Mouse (Mus musculus): ENCODE results near the gene Zfp385a. TPM values are rescaled to one million over a fixed set of nuclear protein-coding genes. Genes with fewer than 3 reads are reported as not detected.

Zfp385a gene
- total RNA-seq, 2 experiments from 2014 or later: 47.5 to 51.2 TPM

GRCm38 (mm10) chr15:103365471-103366375 lies 25.8 kb upstream of the Zfp385a start:
- intact Hi-C loops (cut with DNase I): no loop called here
- no peak for DNase-seq (ENCODE audit: extremely low spot score in 1 of 2, low spot score in 2 of 2)

GRCm38 (mm10) chr15:103364761-103365160 lies 24.9 kb upstream of the Zfp385a start:
- intact Hi-C loops (cut with DNase I): no loop called here
- no peak for DNase-seq (ENCODE audit: extremely low spot score in 1 of 2, low spot score in 2 of 2)

GRCm38 (mm10) chr15:103363809-103364208 lies 23.9 kb upstream of the Zfp385a start:
- DNase-seq (ENCODE audit: extremely low spot score in 1 of 2, low spot score in 2 of 2): no peak
- intact Hi-C loops (cut with DNase I): no loop called here

GRCm38 (mm10) chr15:103362950-103363349 lies 23.1 kb upstream of the Zfp385a start:
- no peak for DNase-seq (ENCODE audit: extremely low spot score in 1 of 2, low spot score in 2 of 2)
- intact Hi-C loops (cut with DNase I): no loop called here

GRCm38 (mm10) chr15:103362333-103362732 lies 22.4 kb upstream of the Zfp385a start:
- intact Hi-C loops (cut with DNase I): no loop called here
- DNase-seq (ENCODE audit: extremely low spot score in 1 of 2, low spot score in 2 of 2): no peak

- intact Hi-C loops (cut with DNase I): no loop called here
Observed at GRCm38 (mm10) chr15:103361269-103361668, 21.4 kb upstream of the Zfp385a start.

GRCm38 (mm10) chr15:103359869-103360602 lies 20.1 kb upstream of the Zfp385a start:
- DNase-seq (ENCODE audit: extremely low spot score in 1 of 2, low spot score in 2 of 2): no peak
- intact Hi-C loops (cut with DNase I): no loop called here

More at GRCm38 (mm10) chr15:103361269-103361668, 21.4 kb upstream of the Zfp385a start:
- no peak for DNase-seq (ENCODE audit: extremely low spot score in 1 of 2, low spot score in 2 of 2)

GRCm38 (mm10) chr15:103359122-103359510 lies 19.2 kb upstream of the Zfp385a start:
- intact Hi-C loops (cut with DNase I): no loop called here
- DNase-seq (ENCODE audit: extremely low spot score in 1 of 2, low spot score in 2 of 2): no peak

GRCm38 (mm10) chr15:103358278-103359121 lies 18.6 kb upstream of the Zfp385a start:
- DNase-seq (ENCODE audit: extremely low spot score in 1 of 2, low spot score in 2 of 2): no peak
- intact Hi-C loops (cut with DNase I): no loop called here

- intact Hi-C loops (cut with DNase I): no loop called here
- DNase-seq (ENCODE audit: extremely low spot score in 1 of 2, low spot score in 2 of 2): no peak
Observed at GRCm38 (mm10) chr15:103357817-103358216, 17.9 kb upstream of the Zfp385a start.

- intact Hi-C loops (cut with DNase I): no loop called here
- no peak for DNase-seq (ENCODE audit: extremely low spot score in 1 of 2, low spot score in 2 of 2)
Observed at GRCm38 (mm10) chr15:103356130-103356529, 16.2 kb upstream of the Zfp385a start.

GRCm38 (mm10) chr15:103355420-103355819 lies 15.5 kb upstream of the Zfp385a start:
- intact Hi-C loops (cut with DNase I): no loop called here
- DNase-seq (ENCODE audit: extremely low spot score in 1 of 2, low spot score in 2 of 2): no peak

GRCm38 (mm10) chr15:103354690-103355089 lies 14.8 kb upstream of the Zfp385a start:
- intact Hi-C loops (cut with DNase I): no loop called here
- no peak for DNase-seq (ENCODE audit: extremely low spot score in 1 of 2, low spot score in 2 of 2)

GRCm38 (mm10) chr15:103353511-103354256 lies 13.8 kb upstream of the Zfp385a start:
- intact Hi-C loops (cut with DNase I): no loop called here

GRCm38 (mm10) chr15:103352856-103353255 lies 13.0 kb upstream of the Zfp385a start:
- intact Hi-C loops (cut with DNase I): no loop called here

More at GRCm38 (mm10) chr15:103353511-103354256, 13.8 kb upstream of the Zfp385a start:
- DNase-seq (ENCODE audit: extremely low spot score in 1 of 2, low spot score in 2 of 2): no peak

GRCm38 (mm10) chr15:103347275-103347684 lies 7.4 kb upstream of the Zfp385a start:
- intact Hi-C loops (cut with DNase I): loop anchor here (5.0 kb wide), 1 partner anchor 40 kb away; no protein-coding TSS in a partner anchor
- peak in 1 of 2 experiments; percentile 84 for DNase-seq (ENCODE audit: extremely low spot score in 1 of 2, low spot score in 2 of 2)

More at GRCm38 (mm10) chr15:103352856-103353255, 13.0 kb upstream of the Zfp385a start:
- peak in 1 of 2 experiments; percentile 64 for DNase-seq (ENCODE audit: extremely low spot score in 1 of 2, low spot score in 2 of 2)

GRCm38 (mm10) chr15:103345789-103346188 lies 5.9 kb upstream of the Zfp385a start:
- no peak for DNase-seq (ENCODE audit: extremely low spot score in 1 of 2, low spot score in 2 of 2)
- intact Hi-C loops (cut with DNase I): loop anchor here (5.0 kb wide), 1 partner anchor 42 kb away; no protein-coding TSS in a partner anchor

- intact Hi-C loops (cut with DNase I): no loop called here
- no peak for DNase-seq (ENCODE audit: extremely low spot score in 1 of 2, low spot score in 2 of 2)
Observed at GRCm38 (mm10) chr15:103343556-103343955, 3.7 kb upstream of the Zfp385a start.
